Mouse (Mus musculus): ENCODE data around the gene Gm49510. TPM values are rescaled to one million over a fixed set of nuclear protein-coding genes. Genes with fewer than 3 reads are reported as not detected.

Gene Gm49510
- polyA plus RNA-seq, 1 experiment from 2014 or later, result not detected

DNA sequence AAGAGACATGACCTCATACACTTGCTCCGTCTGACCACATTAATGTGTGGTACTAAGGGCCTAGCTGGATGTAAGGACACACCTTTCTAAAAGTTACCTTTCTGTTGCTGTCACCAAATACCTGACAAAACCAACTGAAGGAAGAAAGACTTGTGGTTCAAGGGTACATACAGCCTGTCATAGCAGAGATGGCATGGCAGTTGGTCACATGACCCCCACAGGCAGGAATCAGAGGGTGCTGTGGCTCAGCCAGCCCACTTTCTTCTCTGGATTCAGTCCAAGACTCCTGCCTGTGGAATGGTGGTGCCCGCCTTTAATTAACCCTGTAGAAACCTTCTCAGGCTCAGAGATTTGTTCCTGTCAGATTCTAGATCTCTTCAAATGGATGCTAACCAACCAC, 36.3 kb upstream of the Gm49510 start:
- Histone ChIP-seq H3K27ac (ENCODE audit: low read length) (no peak overlapping the region), H3K36me3 (ENCODE audit: control insufficient read depth, insufficient read depth, low read length) (no peaks in the 10 kb centered on the region), H3K9ac (ENCODE audit: low read depth, low read length) (no peak overlapping the region), H3K4me3 (ENCODE audit: low read depth, low read length) (no peak overlapping the region), H3K9me3 (replicated peaks; ENCODE audit: control insufficient read depth, low read length, poor library complexity, severe bottlenecking) (no peaks in the 10 kb centered on the region), H3K4me1 (ENCODE audit: control insufficient read depth, insufficient read depth, low read length) (no peaks in the 10 kb centered on the region), H3K4me2 (ENCODE audit: low read length) (no peak overlapping the region), H3K27me3 (ENCODE audit: control insufficient read depth, insufficient read depth, low read depth, low read length) (no peaks in the 10 kb centered on the region)
- 78% methylated on average over 2 of the region's 2 CpGs for WGBS
- ATAC-seq, result no peak

DNA sequence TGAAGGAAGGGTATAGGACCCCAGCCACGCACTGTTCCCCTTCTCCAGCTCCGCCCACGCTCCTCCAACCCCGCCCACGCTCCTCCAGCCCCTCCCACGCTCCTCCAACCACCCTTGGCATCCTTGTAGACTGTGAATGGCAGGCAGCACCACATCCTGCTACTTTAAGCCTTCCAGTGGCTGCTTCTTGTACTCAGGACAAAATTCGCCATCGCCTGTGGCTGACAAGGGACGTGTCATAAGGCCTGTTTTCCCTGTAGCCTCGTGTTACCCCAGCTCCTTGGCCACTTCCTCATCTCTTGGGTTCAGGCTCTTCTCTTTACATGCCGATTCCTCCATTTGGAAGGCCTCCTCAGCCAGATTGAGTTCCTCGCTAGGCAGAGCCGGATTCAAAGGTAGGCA, 35.6 kb upstream of the Gm49510 start:
- Histone ChIP-seq H3K36me3 (ENCODE audit: control insufficient read depth, insufficient read depth, low read length) (no peaks in the 10 kb centered on the region), H3K27me3 (ENCODE audit: control insufficient read depth, insufficient read depth, low read depth, low read length) (no peaks in the 10 kb centered on the region), H3K9me3 (replicated peaks; ENCODE audit: control insufficient read depth, low read length, poor library complexity, severe bottlenecking) (no peaks in the 10 kb centered on the region), H3K27ac (ENCODE audit: low read length) (no peak overlapping the region), H3K4me3 (ENCODE audit: low read depth, low read length) (no peak overlapping the region), H3K9ac (ENCODE audit: low read depth, low read length) (no peak overlapping the region), H3K4me1 (ENCODE audit: control insufficient read depth, insufficient read depth, low read length) (no peaks in the 10 kb centered on the region), H3K4me2 (ENCODE audit: low read length) (no peak overlapping the region)
- 57% methylated on average over 9 of the region's 13 CpGs for WGBS
- no peak for ATAC-seq

DNA sequence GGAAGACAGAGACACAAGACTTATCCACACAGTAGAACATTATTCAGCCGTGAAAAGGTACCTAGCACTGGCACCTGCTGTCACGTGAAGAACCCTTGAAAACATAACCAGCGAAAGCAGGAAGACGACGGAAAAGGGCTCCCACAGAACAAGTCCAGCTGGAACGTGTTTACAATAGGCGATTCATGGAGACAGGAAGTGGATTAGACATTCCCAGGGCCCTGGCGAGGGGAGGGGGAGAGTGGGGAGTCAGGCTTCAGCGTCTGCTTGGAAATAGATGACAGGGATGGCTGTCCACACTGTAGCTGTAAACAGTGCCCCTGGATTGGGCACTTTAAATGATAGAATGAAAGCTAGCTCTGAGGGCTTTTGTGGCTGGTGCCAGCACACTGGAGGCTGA, 31.1 kb upstream of the Gm49510 start:
- H3K27me3 ChIP-seq (ENCODE audit: control insufficient read depth, insufficient read depth, low read depth, low read length), result no peaks in the 10 kb centered on the region
- peak; percentile 70 for ATAC-seq
- H3K4me1 ChIP-seq (ENCODE audit: control insufficient read depth, insufficient read depth, low read length), result no peaks in the 10 kb centered on the region
- H3K9me3 ChIP-seq (replicated peaks; ENCODE audit: control insufficient read depth, low read length, poor library complexity, severe bottlenecking), result no peaks in the 10 kb centered on the region
- peak overlapping the region; percentile 64 for H3K27ac ChIP-seq (ENCODE audit: low read length)
- no peak overlapping the region for H3K4me2 ChIP-seq (ENCODE audit: low read length)
- no peak overlapping the region for H3K9ac ChIP-seq (ENCODE audit: low read depth, low read length)
- no peak overlapping the region for H3K4me3 ChIP-seq (ENCODE audit: low read depth, low read length)
- H3K36me3 ChIP-seq (ENCODE audit: control insufficient read depth, insufficient read depth, low read length), result no peaks in the 10 kb centered on the region
- 16% methylated on average over 9 of the region's 9 CpGs for WGBS

DNA sequence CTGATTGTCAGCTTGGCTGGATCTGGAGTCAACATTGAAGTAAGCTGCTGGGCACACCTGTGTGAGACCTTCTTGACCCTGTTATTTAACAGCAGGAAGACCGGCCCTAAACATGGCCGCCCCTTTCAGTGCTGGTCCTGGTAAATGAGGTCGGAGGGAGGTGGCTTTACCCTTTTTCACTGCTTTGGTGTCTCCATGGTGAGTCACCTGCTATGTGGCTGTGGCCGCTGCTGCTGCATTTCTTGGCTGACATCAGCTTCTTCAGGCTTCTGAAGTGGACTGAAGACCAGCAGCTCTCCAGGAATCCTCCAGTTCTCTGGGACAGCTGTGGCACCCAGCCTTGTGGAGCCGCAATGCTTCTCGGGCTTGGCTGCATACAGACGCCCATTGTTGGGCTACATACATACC, 30.6 kb upstream of the Gm49510 start:
- H3K36me3 ChIP-seq (ENCODE audit: control insufficient read depth, insufficient read depth, low read length), result no peaks in the 10 kb centered on the region
- no peaks in the 10 kb centered on the region for H3K27me3 ChIP-seq (ENCODE audit: control insufficient read depth, insufficient read depth, low read depth, low read length)
- 44% methylated on average over 7 of the region's 7 CpGs for WGBS
- no peaks in the 10 kb centered on the region for H3K9me3 ChIP-seq (replicated peaks; ENCODE audit: control insufficient read depth, low read length, poor library complexity, severe bottlenecking)
- H3K4me2 ChIP-seq (ENCODE audit: low read length), result no peak overlapping the region
- peak overlapping the region; percentile 64 for H3K27ac ChIP-seq (ENCODE audit: low read length)
- peak; percentile 55 for ATAC-seq
- H3K9ac ChIP-seq (ENCODE audit: low read depth, low read length), result no peak overlapping the region
- H3K4me1 ChIP-seq (ENCODE audit: control insufficient read depth, insufficient read depth, low read length), result no peaks in the 10 kb centered on the region
- H3K4me3 ChIP-seq (ENCODE audit: low read depth, low read length), result no peak overlapping the region

DNA sequence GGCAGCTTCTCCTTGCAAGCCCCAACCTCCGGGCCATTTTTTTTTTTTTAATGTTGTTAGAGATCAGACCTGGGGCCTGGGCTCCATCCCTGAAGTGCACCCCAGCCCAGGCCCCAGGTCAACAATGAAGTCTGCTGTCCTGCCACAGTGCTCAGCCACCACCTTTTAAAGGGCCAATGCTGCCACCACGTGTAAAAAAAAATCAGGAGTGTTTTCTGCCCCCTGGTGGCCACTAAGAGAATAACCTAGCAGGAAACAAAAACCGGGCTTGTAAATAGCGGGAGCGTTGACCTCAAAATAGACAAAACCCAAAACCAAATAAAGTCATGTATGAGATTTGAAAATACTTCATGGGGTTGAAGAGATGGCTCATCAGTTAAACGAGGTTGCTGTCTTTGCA, 29.7 kb upstream of the Gm49510 start:
- no peak overlapping the region for H3K27ac ChIP-seq (ENCODE audit: low read length)
- H3K4me3 ChIP-seq (ENCODE audit: low read depth, low read length), result no peak overlapping the region
- no peaks in the 10 kb centered on the region for H3K9me3 ChIP-seq (replicated peaks; ENCODE audit: control insufficient read depth, low read length, poor library complexity, severe bottlenecking)
- H3K9ac ChIP-seq (ENCODE audit: low read depth, low read length), result no peak overlapping the region
- 26% methylated on average over 6 of the region's 6 CpGs for WGBS
- no peaks in the 10 kb centered on the region for H3K27me3 ChIP-seq (ENCODE audit: control insufficient read depth, insufficient read depth, low read depth, low read length)
- H3K4me2 ChIP-seq (ENCODE audit: low read length), result no peak overlapping the region
- no peaks in the 10 kb centered on the region for H3K36me3 ChIP-seq (ENCODE audit: control insufficient read depth, insufficient read depth, low read length)
- H3K4me1 ChIP-seq (ENCODE audit: control insufficient read depth, insufficient read depth, low read length), result no peaks in the 10 kb centered on the region
- ATAC-seq, result no peak

DNA sequence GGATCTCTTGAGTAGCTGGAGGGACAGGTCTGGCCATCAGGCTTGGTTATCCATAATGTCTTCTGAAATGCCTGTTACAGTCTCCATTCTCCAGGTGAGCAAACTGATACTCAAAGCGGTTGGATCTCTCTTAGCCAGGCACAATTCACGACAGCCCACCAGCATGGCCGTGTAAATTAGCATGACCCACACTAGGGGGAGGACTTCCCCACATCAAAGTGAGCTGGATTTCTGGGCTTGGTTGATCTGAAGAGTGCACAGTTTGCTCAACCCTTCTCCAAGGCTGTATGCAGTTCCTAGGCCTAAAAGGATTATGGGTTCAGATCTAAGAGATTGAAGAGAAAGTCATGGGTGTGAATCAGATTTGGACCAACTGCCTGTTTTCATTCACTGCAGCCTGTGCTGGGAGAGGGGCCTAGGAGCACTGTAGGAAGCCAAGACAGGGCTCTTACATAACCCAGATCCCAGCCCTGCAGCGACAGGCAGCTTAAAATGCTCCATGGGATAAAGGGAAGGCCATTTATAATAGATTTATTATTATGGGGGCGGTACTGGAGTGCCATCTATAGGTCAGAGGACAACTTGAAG, 27.4 kb upstream of the Gm49510 start:
- no peak overlapping the region for H3K9ac ChIP-seq (ENCODE audit: low read depth, low read length)
- 57% methylated on average over 5 of the region's 5 CpGs for WGBS
- no peak for ATAC-seq

DNA sequence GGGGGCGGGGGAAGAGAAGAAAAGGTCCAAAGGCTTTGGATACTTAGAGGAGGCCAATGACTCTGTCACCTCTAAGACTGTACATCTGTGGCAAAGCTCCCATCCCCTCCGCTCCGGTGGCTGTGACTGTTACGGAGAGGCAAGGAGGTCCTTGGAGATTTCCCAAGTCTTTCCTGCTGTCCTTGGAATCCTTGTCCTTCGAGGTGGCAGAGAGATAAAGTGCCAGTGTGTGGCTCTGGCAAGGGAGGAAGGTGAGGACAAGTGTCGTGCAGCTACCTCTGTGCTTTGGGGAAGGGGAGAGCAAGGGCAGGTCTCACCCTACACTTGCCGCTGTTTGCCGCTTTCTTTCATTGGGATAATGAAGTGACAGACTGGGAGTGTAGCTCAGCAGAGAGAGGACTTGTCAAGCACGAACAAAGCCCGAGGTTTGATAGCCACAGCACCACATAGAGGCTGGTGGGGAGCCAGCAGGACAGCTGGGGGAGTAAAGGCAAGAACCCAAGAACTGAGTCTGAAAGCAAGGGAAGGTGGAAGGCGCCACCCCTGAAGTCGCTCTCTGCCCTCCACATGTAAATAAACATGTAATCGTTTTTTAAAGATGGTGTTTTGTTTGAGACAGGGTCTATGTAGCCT, 25.5 kb upstream of the Gm49510 start:
- no peaks in the 10 kb centered on the region for H3K36me3 ChIP-seq (ENCODE audit: control insufficient read depth, insufficient read depth, low read length)
- no peaks in the 10 kb centered on the region for H3K27me3 ChIP-seq (ENCODE audit: control insufficient read depth, insufficient read depth, low read depth, low read length)
- no peak overlapping the region for H3K4me2 ChIP-seq (ENCODE audit: low read length)
- peaks cover 17% of the 10 kb centered on the region for H3K4me1 ChIP-seq (ENCODE audit: control insufficient read depth, insufficient read depth, low read length)
- no peak for ATAC-seq
- no peak overlapping the region for H3K27ac ChIP-seq (ENCODE audit: low read length)
- H3K9me3 ChIP-seq (replicated peaks; ENCODE audit: control insufficient read depth, low read length, poor library complexity, severe bottlenecking), result no peaks in the 10 kb centered on the region
- WGBS, result 51% methylated on average over 13 of the region's 13 CpGs
- H3K4me3 ChIP-seq (ENCODE audit: low read depth, low read length), result no peak overlapping the region
- no peak overlapping the region for H3K9ac ChIP-seq (ENCODE audit: low read depth, low read length)

More for the DNA sequence above, 27.4 kb upstream of the Gm49510 start:
- H3K36me3 ChIP-seq (ENCODE audit: control insufficient read depth, insufficient read depth, low read length), result no peaks in the 10 kb centered on the region
- no peaks in the 10 kb centered on the region for H3K27me3 ChIP-seq (ENCODE audit: control insufficient read depth, insufficient read depth, low read depth, low read length)
- H3K4me3 ChIP-seq (ENCODE audit: low read depth, low read length), result no peak overlapping the region
- H3K4me1 ChIP-seq (ENCODE audit: control insufficient read depth, insufficient read depth, low read length), result peaks cover 10% of the 10 kb centered on the region
- no peak overlapping the region for H3K27ac ChIP-seq (ENCODE audit: low read length)
- no peaks in the 10 kb centered on the region for H3K9me3 ChIP-seq (replicated peaks; ENCODE audit: control insufficient read depth, low read length, poor library complexity, severe bottlenecking)
- no peak overlapping the region for H3K4me2 ChIP-seq (ENCODE audit: low read length)

DNA sequence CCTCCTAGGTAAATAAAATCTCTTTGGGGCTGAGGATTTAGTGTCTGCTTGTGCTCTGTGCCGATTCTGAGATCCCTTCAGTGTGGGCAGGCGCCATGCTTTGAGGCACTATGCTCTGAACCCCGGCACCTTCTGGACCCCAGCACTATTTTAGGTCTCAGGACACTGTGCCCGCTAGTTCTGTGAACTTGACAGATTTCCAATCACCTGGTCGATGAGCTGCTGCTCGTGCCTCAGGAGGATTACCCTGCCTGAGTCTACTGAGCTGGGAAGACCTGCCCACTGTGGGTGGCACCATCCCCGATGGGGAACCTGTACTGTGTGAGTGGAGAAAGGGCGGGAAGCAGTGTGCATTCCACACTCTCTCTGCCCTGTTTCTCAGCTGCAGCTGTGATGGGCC, 24.5 kb upstream of the Gm49510 start:
- H3K4me1 ChIP-seq (ENCODE audit: control insufficient read depth, insufficient read depth, low read length), result peaks cover 24% of the 10 kb centered on the region
- no peak overlapping the region for H3K4me3 ChIP-seq (ENCODE audit: low read depth, low read length)
- no peak overlapping the region for H3K27ac ChIP-seq (ENCODE audit: low read length)
- no peaks in the 10 kb centered on the region for H3K36me3 ChIP-seq (ENCODE audit: control insufficient read depth, insufficient read depth, low read length)
- no peak for ATAC-seq
- 0 out of 2 replicates have a peak overlapping the region, but pooled peaks have one; percentile 11 for H3K9ac ChIP-seq (ENCODE audit: low read depth, low read length)
- no peak overlapping the region for H3K4me2 ChIP-seq (ENCODE audit: low read length)
- no peaks in the 10 kb centered on the region for H3K9me3 ChIP-seq (replicated peaks; ENCODE audit: control insufficient read depth, low read length, poor library complexity, severe bottlenecking)
- no peaks in the 10 kb centered on the region for H3K27me3 ChIP-seq (ENCODE audit: control insufficient read depth, insufficient read depth, low read depth, low read length)
- 76% methylated on average over 8 of the region's 8 CpGs for WGBS

DNA sequence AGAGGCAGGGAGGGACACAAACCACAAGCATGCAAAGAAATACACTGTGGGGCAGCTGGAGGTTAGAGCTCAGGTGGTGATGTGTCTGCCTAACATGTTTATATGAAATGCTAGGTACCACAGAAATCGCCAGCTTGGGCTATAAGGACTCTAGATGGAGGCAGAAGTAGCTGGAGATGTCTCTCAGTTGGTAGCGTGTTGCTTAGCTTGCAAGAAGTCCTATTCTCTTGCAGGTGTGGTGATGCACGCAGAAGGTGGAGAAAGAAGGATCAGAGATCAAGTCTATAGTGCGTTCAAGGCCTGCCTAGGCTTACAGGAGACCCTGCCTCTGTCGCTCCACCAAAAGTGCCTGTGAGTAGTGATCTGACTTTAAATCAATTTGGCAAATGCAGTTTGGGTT, 23.9 kb upstream of the Gm49510 start:
- Histone ChIP-seq H3K27me3 (ENCODE audit: control insufficient read depth, insufficient read depth, low read depth, low read length) (no peaks in the 10 kb centered on the region), H3K9me3 (replicated peaks; ENCODE audit: control insufficient read depth, low read length, poor library complexity, severe bottlenecking) (no peaks in the 10 kb centered on the region), H3K4me2 (ENCODE audit: low read length) (peak overlapping the region; percentile 75), H3K27ac (ENCODE audit: low read length) (peak overlapping the region; percentile 97), H3K9ac (ENCODE audit: low read depth, low read length) (peak overlapping the region; percentile 48; the same call in 1 of the 2 replicates), H3K4me1 (ENCODE audit: control insufficient read depth, insufficient read depth, low read length) (peaks cover 24% of the 10 kb centered on the region), H3K4me3 (ENCODE audit: low read depth, low read length) (no peak overlapping the region), H3K36me3 (ENCODE audit: control insufficient read depth, insufficient read depth, low read length) (no peaks in the 10 kb centered on the region)
- no peak for ATAC-seq
- whole genome bisulfite sequencing, result 80% methylated on average over 5 of the region's 5 CpGs

Measured in midbrain, embryonic 16.5 days (tissue).